Mouse (Mus musculus): ENCODE data around the gene Olfr154.
"Not testable (repeated sequence)": the region's sequence is repeated elsewhere in the genome, so short reads cannot be mapped to it uniquely, and the experiment has no call there.

- TF ChIP-seq CTCF (IDR thresholded peaks at IDR 0.05; ENCODE audit: low read depth); EP300 (optimal IDR thresholded peaks at IDR 0.05): not testable (repeated sequence)
These were observed 46.4 kb upstream of the Olfr154 start for GRCm38 (mm10) chr2:85710680-85711079.

All from stomach, postnatal 0 days (tissue).